Mouse (Mus musculus) left cerebral cortex, adult 9 months (tissue): Measurements from ENCODE around the gene Cdkn2c.
"Not testable (repeated sequence)": the region's sequence is repeated elsewhere in the genome, so short reads cannot be mapped to it uniquely, and the experiment has no call there.

Source experiments
- DNase-seq, 2 experiments: peaks; one replicate each; pipeline ENCODE4 v3.0.0; 2022; ENCODE audit warnings: low spot score in 2 of 2

Cdkn2c gene

DNA sequence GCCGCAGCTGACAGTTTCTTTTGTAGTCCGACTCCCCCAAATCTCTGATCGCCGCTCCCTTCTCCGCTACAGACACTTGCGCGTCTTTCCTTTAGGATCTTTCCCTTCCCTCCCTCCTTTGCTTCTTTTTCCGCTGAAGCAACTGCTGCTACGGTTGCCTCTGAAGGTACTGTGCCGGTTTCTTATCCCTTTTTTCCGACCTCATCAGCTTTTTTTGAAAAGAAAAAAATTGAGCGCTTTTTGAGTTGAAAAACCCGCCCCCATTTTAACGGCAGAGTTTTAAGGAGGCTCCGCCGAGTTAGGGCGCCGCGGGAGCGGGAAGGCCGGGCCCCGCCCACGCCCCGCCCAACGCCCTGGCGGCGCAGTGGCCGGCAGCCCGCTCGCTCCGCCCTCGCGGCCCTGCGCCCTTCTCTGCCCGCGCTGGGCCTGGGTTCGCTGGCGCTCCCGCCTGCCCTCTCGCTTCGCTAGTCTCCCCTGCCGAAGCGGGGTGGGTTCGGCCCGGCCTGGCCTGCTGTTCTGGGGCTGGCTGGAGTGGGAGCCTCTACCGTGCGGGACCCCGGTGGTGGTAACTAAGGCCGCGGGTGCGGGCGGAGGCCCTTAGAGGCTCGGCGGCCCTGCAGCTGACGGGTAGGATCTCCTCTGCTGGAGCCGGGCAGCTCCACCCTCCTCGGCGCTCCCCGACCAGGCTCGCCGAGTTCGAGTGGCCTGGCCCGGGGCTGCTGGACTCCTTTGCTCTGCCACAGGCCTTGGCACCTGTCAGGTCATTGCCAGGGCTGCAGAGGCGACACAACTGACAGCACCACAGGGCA is at the start of gene Cdkn2c:
Gene Cdkn2c (minus strand): TSS at position 729 of the 809 bp plus-strand sequence.
- DNase-seq, result peak in 1 of 2 experiments; percentile 59

DNA sequence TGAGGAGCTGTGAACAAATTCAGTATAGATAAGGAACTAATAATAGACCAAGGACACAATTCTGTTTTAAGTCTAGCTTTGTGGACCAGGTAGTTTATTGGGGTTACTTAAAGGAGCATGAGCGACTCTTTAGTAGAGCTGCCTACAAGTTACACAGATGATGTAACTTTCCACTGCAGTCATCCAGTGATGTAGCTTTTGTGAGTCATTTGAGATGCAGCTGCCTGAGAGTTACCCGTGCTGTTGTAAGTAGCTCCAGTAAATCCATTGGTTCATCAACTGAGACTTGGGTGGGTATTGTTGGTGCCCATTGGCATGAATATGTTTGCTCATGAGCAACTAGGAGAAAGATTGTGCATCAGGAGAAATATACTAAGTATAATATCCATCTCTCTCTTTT is 38.4 kb upstream of the Cdkn2c start:
- DNase-seq, result no peak

DNA sequence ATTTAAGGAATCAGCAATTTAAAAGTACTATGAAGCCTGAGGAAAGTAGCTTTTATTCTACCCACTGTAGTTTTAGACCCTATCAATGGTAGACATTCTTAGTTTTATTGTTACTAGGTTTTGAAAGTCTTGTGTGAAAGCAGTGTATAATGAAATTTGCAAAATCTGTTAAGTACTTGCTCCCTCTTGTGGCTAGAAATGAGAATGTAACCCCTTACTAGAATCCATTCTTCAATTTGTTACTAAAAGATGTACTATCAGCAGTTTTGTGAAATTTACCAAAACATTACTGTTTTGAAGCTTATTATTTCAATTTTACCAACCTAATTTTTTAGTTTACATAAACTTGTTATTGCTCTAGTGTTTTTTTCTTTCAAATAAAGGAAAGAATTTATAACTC is 36.6 kb upstream of the Cdkn2c start:
- DNase-seq, result no peak

DNA sequence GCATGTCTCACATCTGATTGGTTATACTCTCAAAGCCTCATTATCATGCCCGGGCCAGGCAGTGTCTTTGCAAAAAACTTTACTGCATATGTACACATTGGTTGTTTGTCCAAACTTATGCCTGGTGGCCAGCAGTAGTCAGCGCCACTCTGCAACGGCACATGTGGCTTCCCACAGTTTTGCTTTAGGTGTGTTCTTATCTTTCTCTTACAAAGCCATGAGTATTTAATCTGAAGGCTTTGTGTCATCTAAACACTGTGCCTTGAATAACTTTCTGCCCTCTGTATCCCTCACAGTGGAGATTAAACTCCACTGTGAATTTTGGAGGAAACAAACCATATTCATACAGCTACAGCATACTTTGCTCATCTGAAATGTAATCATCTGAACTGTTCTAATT is 33.7 kb upstream of the Cdkn2c start:
- not testable (repeated sequence) for DNase-seq

DNA sequence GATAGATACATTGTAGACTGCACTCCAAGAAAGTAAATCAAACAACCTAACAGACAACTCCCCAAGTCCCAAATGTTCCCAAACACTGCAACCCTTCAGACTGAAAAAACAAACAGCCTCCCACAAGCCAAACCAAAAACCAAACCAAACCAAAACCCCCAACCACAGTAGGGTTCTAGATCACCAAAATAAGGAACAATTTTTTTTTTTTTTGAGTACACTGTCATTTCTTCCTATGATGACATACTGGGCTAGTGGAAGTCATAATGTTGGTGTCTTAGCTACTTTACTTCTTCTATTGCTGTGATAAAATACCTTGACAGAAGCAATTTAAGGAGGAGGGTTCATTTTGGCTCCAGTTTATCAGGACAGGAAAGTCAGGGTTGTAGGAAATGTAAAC is 25.7 kb upstream of the Cdkn2c start:
- DNase-seq, result no peak

DNA sequence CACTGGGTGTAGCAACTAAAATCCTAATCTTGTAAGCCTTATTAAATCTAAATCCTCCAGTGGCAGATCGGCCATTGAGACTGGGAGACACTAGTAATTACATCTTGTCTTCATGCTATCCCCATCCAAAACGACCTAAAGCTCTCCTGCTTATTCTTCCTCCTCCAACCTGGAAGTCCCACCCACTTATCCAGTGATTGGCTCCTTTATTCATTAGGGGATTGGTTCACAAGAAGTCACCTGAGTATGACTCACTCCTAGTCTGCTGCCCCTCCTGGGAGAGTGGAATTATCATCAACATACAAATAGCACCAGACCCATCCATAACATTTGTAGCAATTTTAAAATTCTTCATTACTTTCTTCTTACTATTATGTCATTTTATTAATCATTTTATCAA is 16.6 kb upstream of the Cdkn2c start:
- DNase-seq, result no peak

DNA sequence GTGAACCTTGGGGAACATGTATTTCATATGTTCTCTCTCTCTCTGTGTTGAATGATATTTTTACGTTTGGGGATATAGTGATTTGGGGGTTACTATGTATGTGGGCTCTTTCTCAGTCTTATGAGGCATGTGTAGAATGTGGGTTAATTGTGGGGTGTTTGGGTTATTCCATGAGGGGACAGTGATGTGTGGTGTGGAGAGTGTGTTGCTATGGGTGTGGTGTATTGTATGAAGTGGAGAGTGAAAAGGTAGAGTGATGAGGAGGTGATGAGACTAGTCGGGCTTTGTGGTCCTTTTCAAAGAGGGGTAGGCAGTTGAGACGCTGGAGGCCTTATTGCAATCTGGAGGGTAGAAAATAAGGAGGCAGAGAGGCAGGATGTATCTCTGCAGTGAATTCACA is 10.2 kb upstream of the Cdkn2c start:
- DNase-seq, result no peak

DNA sequence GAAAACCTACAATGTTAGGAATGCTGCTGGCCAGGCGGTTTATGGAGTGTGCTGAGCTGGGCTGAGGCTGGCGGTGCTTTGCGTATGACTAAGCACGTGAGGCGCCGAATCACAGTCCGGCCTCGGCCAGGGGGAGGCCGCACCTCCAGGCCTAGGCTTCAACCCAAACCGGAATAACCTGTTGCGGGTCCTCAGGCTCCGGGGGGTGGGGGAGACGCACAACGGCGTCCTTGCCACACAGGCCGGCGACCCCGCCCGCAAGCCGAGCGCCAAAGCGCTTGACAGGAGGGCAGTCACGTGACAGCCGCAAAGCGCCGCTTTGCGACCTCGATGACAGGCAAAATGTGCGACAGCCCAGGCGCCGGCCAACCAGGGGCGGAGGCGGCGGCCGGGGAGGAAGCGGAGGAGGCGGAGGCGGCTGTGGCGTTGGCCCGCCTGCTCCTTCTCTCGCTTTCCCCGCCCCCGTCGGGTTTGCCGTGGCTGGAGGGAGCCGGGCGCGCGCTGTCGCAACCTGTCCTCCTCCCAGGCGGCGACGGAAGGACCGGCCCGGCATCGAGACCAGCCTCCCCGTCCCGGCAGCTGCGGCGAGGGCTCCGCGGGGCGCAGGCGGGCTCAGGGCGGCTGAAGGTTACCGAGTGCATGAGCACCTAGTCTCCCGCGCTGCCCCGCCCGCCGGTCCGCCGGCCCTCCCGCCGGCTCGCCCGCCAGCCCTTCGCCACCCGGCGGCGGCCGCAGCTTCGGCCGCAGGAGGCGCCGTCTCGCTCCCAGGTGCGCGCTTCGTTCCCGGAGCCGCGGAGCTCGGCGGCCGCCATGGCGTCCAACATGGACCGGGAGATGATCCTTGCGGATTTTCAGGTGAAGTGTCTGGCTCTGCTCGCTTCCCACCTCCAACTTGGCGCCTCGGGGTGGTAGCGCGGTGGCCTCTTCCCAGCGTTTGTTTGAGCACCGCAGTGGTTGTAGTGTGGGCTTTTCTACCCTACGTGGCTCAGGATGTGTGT is 9.5 kb upstream of the Cdkn2c start, which contains the start of gene Faf1:
Gene Faf1 (plus strand): TSS at position 371 of the 998 bp plus-strand sequence.
- peak; percentile 92 to 96 for DNase-seq

DNA sequence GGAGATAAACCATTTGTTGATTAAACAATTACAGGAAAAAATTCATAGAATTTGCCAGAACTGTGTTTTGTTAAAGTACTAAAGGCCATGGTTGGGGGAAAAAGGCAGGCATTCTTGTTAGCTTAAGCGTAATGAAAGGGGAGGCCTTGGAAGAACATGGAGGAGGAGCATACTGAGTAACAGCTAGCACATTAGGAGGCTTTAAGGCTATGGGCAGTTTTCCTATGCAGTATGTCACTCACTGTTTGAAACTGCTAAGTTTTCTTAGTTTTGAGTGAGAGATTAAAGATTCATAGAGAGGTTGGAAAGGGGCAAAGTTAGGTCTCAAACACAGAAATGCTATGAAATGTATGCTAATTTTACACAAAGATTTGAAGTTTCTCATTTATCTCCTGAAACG is 7.1 kb upstream of the Cdkn2c start:
- DNase-seq, result no peak

DNA sequence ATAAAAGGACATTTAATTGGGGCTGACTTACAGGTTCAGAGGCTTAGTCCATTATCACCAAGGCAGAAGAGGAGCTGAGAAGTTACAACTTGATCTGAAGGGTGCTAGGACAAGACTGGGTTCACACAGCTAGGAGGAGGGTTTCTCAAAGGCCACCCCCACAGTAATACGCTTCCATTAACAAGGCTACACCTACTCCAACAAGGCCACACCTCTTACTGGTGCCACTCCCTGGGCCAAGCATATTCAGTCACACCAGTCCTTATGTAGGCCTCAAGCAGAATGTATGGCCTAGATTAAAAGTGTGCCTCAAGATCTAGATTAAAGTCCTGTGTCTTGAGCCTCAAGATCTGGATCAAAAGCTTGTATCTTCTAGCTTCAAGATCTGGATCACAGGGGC is 5.0 kb upstream of the Cdkn2c start:
- no peak for DNase-seq

DNA sequence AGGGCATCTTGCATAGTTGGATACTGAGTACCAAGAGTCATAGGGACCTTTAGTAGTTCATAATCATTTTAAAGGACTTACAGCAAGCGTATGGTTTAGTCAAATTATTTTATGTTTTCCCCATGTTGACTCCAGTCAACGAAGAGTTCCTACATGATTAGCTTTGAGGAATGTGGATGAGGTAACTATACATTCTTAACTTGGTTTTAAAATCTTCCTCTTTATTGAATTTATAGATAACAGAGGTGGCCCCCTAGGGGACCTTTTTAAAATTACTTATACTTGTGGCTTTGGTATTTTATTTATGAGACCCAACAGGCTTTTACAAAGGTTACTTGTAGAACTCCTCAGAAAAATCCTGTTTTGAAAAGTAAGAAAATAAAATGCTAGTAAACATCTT is 3.2 kb upstream of the Cdkn2c start:
- no peak for DNase-seq

DNA sequence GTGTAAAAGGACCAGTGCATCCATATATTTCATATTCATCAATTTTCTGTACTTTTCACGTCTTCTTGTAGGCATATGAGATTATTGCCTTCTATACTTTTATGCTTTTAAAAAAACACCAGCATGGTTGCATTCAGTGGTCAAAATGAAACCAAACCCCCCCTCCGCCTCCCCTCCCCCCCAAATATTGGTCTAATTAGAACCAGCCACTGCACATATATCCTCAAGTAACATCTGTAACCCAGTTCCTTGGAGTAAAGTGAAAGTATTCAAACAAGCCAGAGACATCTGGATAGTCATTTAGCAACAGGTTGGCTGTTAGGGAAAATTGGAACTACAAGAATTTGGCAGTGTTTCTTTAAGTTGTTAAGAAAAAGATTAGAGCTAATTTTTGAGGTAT is 529 bp upstream of the Cdkn2c start:
- no peak for DNase-seq

DNA sequence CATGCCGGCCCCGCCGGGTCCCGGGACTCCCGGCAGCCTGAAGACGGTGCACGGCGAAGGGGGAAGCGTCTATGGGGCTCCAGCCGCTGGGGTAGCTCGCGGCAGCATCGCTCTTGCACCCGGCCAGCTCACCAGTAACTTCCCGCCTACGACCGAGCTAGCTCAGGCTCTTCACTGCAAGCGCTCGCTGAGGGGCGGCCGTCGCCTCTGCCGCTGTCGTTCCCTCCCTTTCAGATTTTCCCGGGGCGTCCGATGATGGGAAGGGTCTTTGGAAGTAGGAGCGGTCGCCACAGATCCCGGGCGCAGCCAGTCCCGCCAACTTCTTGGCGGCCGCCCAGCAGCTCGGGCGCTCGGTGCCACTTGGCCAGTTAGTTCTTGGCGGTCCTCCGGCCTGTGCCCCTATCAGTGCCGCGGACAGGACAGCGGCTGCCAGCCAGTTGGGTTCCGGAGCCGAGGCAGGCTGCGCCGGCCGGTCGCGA is 968 bp downstream of the Cdkn2c start:
- DNase-seq, result peak in 1 of 2 experiments; percentile 29

DNA sequence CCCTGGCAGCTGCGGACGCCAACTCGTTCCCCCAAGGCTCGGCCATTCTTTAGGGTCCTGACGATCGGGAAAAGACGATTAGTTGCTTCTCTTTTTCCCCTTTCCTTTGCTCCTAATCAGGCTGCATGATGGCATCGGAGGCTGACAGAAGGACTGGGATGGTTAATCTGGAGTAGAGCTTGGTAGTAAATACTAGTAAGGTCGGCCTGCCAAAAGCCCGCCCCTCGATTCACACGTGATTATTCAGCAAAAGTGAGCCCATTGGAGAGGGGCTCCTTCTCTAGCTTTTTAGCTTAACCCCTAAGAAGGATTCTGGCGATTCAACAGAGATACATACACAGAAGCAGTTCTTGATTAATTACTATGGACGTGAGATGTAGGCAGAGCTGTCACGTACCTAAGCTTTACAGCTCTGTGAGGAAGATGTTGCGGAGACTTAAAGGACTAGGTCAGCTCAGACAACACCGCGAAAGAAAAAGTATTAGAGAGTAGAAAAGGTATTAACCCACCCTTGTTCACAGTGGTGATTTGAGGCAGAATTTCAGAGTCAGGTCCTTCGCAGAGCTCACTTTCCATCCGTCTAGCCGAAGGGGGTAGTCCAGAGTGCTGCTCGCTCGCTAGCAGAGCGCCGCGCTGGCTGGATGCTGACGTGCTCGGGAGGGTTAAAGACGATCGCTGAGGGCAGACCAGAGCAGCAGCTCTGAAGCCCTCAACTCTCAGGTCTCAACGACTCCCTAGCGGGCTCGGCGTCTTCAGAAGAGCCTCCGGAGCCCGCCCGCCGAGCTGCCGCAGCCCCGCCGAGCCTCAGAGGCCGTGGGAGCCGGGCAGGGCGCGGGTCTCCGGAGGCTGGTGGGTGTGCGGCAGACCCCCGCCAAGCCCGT is 1.6 kb downstream of the Cdkn2c start:
- peak in 1 of 2 experiments; percentile 32 for DNase-seq

DNA sequence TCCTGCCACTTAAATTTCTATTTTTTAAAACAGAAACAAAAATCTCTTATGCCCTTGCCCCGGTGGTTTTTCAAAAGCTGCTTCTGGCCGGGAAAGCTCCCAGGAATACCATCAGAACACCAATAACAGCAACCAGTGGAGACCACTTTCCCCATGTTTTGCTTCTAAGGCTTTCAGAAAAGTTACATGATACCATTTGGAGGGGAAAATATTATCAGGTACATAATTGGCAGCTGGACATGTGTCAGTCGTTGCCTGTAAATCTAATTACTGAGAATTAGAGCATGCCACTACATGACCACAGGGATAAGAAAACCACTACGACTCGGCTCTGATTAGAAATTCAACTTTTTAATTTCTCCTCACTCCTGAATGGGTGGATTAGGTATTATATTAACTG is 2.9 kb downstream of the Cdkn2c start:
- DNase-seq, result no peak

DNA sequence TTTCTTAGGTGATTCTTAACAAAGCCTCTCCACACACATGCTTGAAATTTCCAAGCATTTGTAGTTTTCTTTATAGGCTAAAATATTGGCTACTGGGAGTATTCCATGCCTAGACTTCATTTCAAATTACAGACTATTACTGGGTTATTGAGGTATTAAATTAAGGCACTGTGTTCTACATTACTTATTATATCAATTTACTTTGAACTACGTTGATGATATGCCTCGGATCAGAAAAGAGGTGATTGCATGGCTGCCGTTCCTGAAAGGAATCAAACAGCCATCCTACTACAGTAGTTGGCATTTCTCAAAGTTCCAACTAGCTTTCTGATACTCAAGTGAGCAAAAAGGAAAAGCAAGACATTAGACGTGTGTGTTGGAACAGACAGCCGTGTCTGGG is 4.7 kb downstream of the Cdkn2c start:
- DNase-seq, result no peak

DNA sequence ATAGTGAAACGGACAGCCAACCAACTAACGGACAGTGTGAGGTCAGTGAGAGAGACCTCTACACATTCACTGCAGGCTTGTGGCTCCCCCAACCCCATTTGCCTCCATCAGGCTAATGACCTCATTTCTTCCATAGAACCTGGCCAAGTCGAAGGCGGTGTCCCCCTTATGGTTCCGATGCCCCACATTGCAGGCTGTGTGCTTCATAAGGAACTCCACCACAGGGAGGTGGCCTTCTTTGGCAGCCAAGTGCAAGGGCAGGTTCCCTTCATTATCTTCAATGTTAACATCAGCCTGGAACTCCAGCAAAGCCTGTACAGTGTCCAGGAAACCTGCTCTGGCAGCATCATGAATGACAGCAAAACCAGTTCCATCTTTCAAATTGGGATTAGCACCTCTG is 5.8 kb downstream of the Cdkn2c start:
- no peak for DNase-seq

DNA sequence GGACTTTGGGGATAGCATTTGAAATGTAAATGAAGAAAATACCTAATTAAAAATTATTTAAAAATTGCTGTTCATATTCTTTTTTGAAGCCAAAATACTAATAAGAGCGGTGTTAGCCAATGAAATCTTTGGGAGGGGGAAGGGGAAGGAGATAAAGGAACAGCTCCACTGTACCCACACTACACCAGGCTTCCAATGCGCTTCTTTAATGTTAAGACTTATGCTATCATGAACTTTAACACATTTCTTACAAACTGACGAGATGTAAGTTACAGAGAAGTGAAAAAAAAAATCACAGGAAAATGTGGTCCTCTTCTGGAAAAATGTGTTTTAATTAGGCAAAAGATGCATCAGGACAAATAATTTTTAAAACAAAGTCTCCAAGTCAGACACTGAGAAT is 6.4 kb downstream of the Cdkn2c start:
- no peak for DNase-seq

DNA sequence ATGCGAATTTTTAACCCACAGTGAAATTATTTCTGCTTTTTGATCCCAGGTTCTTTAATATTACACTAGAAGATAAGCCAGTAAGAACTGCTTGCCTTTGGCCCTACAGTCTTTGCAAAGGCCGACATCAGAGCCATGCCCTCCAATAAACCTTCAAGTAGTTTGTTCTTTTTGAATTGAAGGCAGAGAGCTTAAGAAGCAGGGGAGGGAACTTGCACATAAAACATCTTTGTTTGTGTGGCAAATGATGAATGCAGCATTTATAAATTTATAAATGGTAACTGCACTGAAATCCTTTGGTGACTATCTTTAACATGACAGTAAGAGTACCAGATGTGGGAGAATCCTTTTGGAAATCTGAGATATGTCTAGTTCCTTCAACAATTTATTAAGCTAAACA is 7.4 kb downstream of the Cdkn2c start:
- DNase-seq, result no peak

DNA sequence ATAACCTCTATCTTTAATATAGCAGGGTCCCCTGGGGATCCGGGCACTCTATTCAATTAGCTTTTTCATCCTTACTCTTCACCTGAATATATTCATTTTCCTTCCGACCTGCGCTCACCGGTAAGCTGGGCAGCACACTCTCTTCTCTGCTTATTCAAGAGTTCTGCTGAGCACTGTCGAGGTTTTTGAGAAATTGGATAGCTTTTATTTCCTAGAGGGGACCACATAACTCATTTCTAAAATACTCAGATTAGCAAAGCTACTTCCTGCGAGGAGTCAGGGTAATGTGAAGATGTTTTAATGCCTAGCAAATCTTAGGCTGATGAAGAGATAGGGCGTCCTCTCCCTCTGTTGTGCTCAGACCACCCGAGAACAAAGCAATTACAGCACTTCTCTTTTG is 8.2 kb downstream of the Cdkn2c start:
- no peak for DNase-seq

DNA sequence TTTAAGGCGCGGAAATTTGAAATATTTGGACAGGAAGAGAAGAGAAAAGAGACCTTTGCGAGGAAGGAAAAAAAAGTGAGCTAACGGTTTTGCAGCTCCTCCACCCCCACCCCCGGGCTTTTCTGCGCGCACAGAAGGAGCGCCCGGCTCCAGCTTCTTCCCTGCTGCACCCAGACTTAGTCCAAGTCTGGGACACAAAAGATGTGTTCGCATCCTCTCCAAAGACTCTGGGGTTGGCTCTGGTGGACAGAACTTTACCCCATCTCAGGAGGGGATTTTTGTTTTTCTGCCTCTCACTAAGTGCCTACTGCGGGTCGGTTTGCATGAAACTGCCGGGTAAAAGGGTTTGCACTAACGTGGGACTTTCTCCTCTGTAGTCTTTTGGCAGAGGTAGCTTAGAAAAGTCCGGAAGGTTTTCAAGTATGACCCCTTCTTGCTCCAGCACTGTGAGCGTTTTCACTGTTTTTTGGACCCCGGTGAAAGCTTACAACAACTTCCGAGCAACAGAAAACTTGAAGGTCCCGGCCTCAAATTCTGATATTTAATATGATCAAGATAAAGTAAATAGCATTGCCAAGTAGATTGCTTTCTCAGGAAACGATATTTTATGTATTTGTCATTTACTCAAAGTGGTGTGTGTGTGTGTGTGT is 9.0 kb downstream of the Cdkn2c start:
- DNase-seq, result no peak
